Mouse (Mus musculus) limb, embryonic 14.5 days (tissue): ENCODE data around the gene Notch1. TPM values are rescaled to one million over a fixed set of nuclear protein-coding genes. Genes with fewer than 3 reads are reported as not detected.

Experiments
- ATAC-seq: fragments of 200-750 bp; cut with Nextera tagmentation; 2 replicates; pipeline ENCODE4 v1.8.0; 2017; ENCODE audit warnings: low read depth, moderate number of reproducible peaks, moderate TSS enrichment; ENCODE audit not compliant: low FRiP score
- DNase-seq: peaks from one replicate; pipeline ENCODE4 v3.0.0-alpha.2; 2015; ENCODE audit warnings: low spot score
- H3K27ac ChIP-seq: fragments of 300-500 bp; sonication (generic); replicated peaks from 2 replicates; pipeline ENCODE4 v1.5.1; 2014; ENCODE audit warnings: low read depth, mild to moderate bottlenecking, low read length, moderate library complexity, mixed read lengths
- H3K27me3 ChIP-seq: fragments of 300-500 bp; sonication (generic); 2 replicates; pipeline ENCODE4 v1.6.1; 2014; ENCODE audit warnings: low read length, mixed read lengths; ENCODE audit not compliant: control insufficient read depth, insufficient read depth
- H3K36me3 ChIP-seq: fragments of 300-500 bp; sonication (generic); 2 replicates; pipeline ENCODE4 v1.6.1; 2014; ENCODE audit warnings: mild to moderate bottlenecking, low read length, moderate library complexity, mixed read lengths; ENCODE audit not compliant: control insufficient read depth, insufficient read depth
- H3K4me1 ChIP-seq: fragments of 300-500 bp; sonication (generic); 2 replicates; pipeline ENCODE4 v1.6.1; 2014; ENCODE audit warnings: antibody characterized with exemption, low read length, mixed read lengths; ENCODE audit not compliant: control insufficient read depth, insufficient read depth
- H3K4me2 ChIP-seq: fragments of 300-500 bp; sonication (generic); replicated peaks from 2 replicates; pipeline ENCODE4 v1.6.1; 2014; ENCODE audit warnings: low read depth, mild to moderate bottlenecking, low read length, moderate library complexity; ENCODE audit not compliant: severe bottlenecking
- H3K4me3 ChIP-seq: fragments of 300-500 bp; sonication (generic); replicated peaks from 2 replicates; pipeline ENCODE4 v1.5.1; 2014; ENCODE audit warnings: low read length
- H3K9ac ChIP-seq: fragments of 300-500 bp; sonication (generic); 2 replicates; pipeline ENCODE4 v1.6.1; 2014; ENCODE audit warnings: mild to moderate bottlenecking, low read depth, low read length, moderate library complexity; ENCODE audit not compliant: severe bottlenecking
- H3K9me3 ChIP-seq: fragments of 300-500 bp; sonication (generic); 2 replicates; pipeline ENCODE4 v1.6.1; 2016; ENCODE audit warnings: low read length; ENCODE audit not compliant: control insufficient read depth
- POLR2A ChIP-seq: fragments of 200-500 bp; IDR thresholded peaks from 2 replicates; pipeline ENCODE4 v1.8.0; 2012; ENCODE audit warnings: inconsistent platforms, mild to moderate bottlenecking, moderate library complexity, borderline replicate concordance; ENCODE audit not compliant: insufficient read depth, insufficient read length; ENCODE audit errors: extremely low read depth
- WGBS: fragments of 180-500 bp; shearing (Covaris S2); extraction: QIAGEN DNeasy Blood & Tissue Kit; methylation state at CpG from one replicate; pipeline ENCODE4 v1.1.7; 2014; 5-methylcytosine and 5-hydroxymethylcytosine counted together
- polyA plus RNA-seq, 2 experiments: library from polyadenylated mRNA; depleted of rRNA in 1 of 2; stranded (reverse) in 1 of 2; unstranded in 1 of 2; fragments of >200 nt; fragmentation: Nextera tagmentation in 1 of 2; extraction: Ambion mirVana in 1 of 2; gene quantifications; 2 replicates each; pipeline versions ENCODE4 v1.2.1 to v1.2.3; 2012 to 2014

Gene Notch1
- polyA plus RNA-seq (2012; rRNA removed) (28.1 and 40.2 TPM in 2 replicates), polyA plus RNA-seq (2014; fragmentation: Nextera tagmentation; extraction: Ambion mirVana) (44.5 and 47.0 TPM in 2 replicates)

DNA sequence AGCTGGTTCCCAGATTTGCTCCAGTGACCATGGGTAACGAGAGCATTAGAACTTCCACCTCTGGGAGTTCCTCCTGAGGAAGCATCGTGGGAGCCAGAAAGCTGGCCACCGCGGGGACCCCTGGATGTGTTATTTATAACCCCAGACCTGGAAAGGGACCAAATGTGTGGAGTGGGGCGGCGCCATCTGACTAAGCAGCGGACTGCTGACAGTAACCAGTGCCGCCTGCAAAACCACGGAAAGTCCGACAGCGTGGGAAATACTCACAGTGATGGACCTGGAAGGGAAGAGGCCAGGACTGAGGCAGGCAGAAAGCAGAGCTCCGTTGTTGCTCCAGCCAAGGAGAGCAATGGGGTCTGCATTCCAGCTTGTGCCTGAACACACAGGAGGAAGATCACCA lies at the start of gene Notch1:
Notch1 (minus strand) TSS at position 389 of the 400 bp plus-strand sequence.
- DNase-seq (peak; percentile 55), ATAC-seq (peak; percentile 71; the same call in 1 of the 2 replicates)
- H3K27me3 ChIP-seq = no peaks in the 10 kb centered on the region
- H3K4me1 ChIP-seq = peaks cover 19% of the 10 kb centered on the region
- 19% methylated on average over 12 of the region's 12 CpGs for WGBS
- H3K4me2 ChIP-seq = peak within 1 kb of the TSS; percentile 15; the same call in 1 of the 2 replicates
- no peak within 1 kb of the TSS; the same call in 1 of the 2 replicates for H3K9ac ChIP-seq
- H3K27ac ChIP-seq = peak within 1 kb of the TSS; percentile 63
- H3K4me3 ChIP-seq = no peak within 1 kb of the TSS
- H3K36me3 ChIP-seq = no peaks in the 10 kb centered on the region
- no peak for TF ChIP-seq POLR2A
- no peaks in the 10 kb centered on the region for H3K9me3 ChIP-seq

DNA sequence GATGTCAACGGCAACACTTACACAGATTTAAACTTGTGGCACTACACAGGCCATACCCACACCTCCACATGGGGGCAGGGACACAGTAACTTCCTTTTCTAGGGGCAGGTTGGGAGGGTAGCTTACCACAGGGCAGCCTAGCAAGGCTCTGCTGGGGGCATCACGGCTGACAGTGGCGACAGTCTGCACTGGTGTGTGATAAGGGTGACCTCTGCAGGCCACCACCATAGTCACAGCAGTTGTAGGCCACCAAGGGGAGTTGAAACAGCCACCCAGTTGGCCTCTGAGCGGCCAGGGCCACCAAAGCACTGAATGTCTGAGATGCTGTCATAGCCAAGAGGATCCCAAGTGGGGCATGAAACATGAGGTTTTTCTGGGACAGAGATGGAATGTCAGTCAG lies 49.8 kb upstream of the Notch1 start:
- H3K9me3 ChIP-seq = no peaks in the 10 kb centered on the region
- no peak overlapping the region for H3K9ac ChIP-seq
- no peaks in the 10 kb centered on the region for H3K4me1 ChIP-seq
- H3K4me2 ChIP-seq = no peak overlapping the region
- 13% methylated on average over 4 of the region's 4 CpGs for WGBS
- no peak for TF ChIP-seq POLR2A
- peak; percentile 41; the same call in 1 of the 2 replicates for ATAC-seq
- no peak for DNase-seq
- H3K4me3 ChIP-seq = no peak overlapping the region
- no peak overlapping the region for H3K27ac ChIP-seq
- no peaks in the 10 kb centered on the region for H3K27me3 ChIP-seq
- no peaks in the 10 kb centered on the region for H3K36me3 ChIP-seq

DNA sequence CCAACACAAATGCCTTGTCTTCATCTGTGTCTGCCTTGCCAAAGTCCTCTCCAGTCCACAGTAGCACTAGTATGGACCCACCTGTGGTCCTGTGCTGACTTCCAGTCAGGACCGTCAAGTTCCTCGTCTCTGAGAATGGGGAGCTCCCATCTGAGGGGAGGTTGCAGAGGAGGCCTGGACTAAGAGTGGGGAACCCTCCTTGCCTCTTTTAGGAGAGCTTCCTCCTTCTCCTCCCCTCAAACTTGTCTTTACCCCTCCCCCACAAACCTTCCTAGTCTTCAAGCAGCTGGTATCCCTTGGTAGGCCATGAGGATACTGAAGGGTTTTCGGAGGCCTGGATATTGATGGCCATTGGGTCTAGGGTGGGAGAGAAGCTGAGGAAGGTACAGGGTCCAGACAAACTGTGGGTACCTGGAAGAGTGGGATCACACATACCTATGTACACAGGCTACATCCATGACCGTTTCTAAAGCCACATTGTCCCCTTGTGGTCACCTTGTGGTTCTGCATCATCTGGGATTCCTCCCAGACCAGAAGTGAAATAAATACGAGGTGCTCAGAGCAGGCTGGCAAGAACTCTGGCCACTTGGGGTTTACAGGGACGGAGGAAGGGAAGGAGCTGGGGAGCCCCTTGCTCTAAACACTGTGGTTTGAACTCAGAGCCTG lies 45.0 kb upstream of the Notch1 start:
- no peaks in the 10 kb centered on the region for H3K27me3 ChIP-seq
- H3K9me3 ChIP-seq = no peaks in the 10 kb centered on the region
- no peak overlapping the region for H3K4me3 ChIP-seq
- no peak overlapping the region for H3K9ac ChIP-seq
- H3K36me3 ChIP-seq = no peaks in the 10 kb centered on the region
- peak; percentile 68; the same call in 1 of the 2 replicates for ATAC-seq
- peak; percentile 82 for DNase-seq
- no peak for TF ChIP-seq POLR2A
- no peak overlapping the region for H3K4me2 ChIP-seq
- H3K27ac ChIP-seq = no peak overlapping the region
- WGBS = 48% methylated on average over 6 of the region's 6 CpGs
- H3K4me1 ChIP-seq = no peaks in the 10 kb centered on the region

DNA sequence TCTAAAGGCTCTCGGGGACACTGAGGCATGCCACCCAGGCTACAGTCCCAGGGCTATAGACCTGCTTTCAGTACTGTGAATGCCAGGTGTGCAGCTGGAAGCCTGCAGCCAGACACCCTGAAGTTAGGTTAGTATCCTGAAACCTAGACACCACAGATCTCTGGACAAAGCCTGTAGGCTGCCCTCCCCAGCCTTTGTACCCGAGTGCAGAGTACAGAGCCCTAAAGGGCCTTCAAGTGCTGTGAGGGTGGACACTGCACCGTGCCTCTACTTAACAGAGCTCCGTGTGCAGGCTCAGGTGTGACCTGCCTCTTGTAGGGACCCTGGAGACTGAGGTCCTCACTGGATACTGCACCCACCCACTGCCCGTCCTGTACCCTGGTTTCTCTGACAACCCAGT lies 44.0 kb upstream of the Notch1 start:
- Histone ChIP-seq H3K27ac (no peak overlapping the region), H3K9me3 (no peaks in the 10 kb centered on the region), H3K4me1 (no peaks in the 10 kb centered on the region), H3K4me2 (no peak overlapping the region), H3K9ac (no peak overlapping the region), H3K4me3 (no peak overlapping the region), H3K27me3 (no peaks in the 10 kb centered on the region), H3K36me3 (no peaks in the 10 kb centered on the region)
- no peak for TF ChIP-seq POLR2A
- ATAC-seq = no peak
- 78% methylated on average over 5 of the region's 5 CpGs for WGBS
- no peak for DNase-seq

DNA sequence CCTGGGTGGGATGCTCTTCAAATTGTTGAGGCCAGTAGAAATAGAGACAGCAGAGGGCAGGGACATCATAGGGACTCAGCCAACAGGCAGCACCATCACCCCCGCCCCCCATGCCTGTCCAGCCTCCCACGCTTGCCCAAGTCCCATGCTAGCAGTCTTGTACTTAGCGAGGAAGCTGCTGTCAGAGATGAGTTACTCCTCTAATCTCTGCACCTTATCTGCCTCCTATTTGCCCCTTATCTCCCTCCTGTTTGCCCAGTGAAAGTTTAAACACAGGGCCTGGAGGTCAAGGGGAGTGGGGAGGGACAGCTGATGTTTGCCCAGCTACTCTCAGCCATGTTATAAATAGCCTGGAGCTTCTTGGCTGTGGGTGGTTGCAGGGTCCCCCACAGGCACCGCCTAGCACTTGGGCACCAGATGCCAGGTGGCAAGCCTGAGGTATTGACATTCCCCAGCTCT lies 40.1 kb upstream of the Notch1 start:
- no peak for TF ChIP-seq POLR2A
- no peak overlapping the region for H3K27ac ChIP-seq
- no peak overlapping the region for H3K9ac ChIP-seq
- DNase-seq (no peak), ATAC-seq (no peak)
- no peaks in the 10 kb centered on the region for H3K9me3 ChIP-seq
- H3K4me1 ChIP-seq = no peaks in the 10 kb centered on the region
- no peaks in the 10 kb centered on the region for H3K36me3 ChIP-seq
- H3K27me3 ChIP-seq = no peaks in the 10 kb centered on the region
- H3K4me3 ChIP-seq = no peak overlapping the region
- WGBS = 45% methylated on average over 4 of the region's 4 CpGs
- H3K4me2 ChIP-seq = no peak overlapping the region
